8 mouse cellular contexts compared by ENCODE assay signal in genomic region chr15:62104653-62105052, GRCm38 (mm10).
A peak's percentile ranks its signal among the peaks of the same experiment; 100 is the strongest.
DNase-seq lines count a peak whose midpoint lies in the region; ATAC-seq lines count a peak whose summit lies in the region.

No protein-coding gene starts in this region.

- H3K4me3 ChIP-seq in kidney, embryonic 16.5 days (ENCODE audit: low read length), result no peak overlapping the region
- no peak overlapping the region for H3K4me3 ChIP-seq in liver, embryonic 13.5 days (replicated peaks)
- no peak overlapping the region for H3K4me3 ChIP-seq in midbrain, embryonic 15.5 days

- no peak overlapping the region for H3K4me2 ChIP-seq in kidney, embryonic 16.5 days (replicated peaks; ENCODE audit: low read depth, low read length)
- H3K4me2 ChIP-seq in liver, embryonic 13.5 days, result no peak overlapping the region
- no peak overlapping the region for H3K4me2 ChIP-seq in midbrain, embryonic 15.5 days

- peaks cover 8% of the 10 kb centered on the region; the same call in 1 of the 2 replicates for H3K9me3 ChIP-seq in kidney, embryonic 16.5 days (ENCODE audit: low read length)
- no peaks in the 10 kb centered on the region; the same call in 1 of the 2 replicates for H3K9me3 ChIP-seq in liver, embryonic 13.5 days (replicated peaks)
- 0 out of 2 replicates have a peak, but pooled peaks cover 3% of the 10 kb centered on the region for H3K9me3 ChIP-seq in midbrain, embryonic 15.5 days

- H3K27me3 ChIP-seq in kidney, embryonic 16.5 days (ENCODE audit: insufficient read depth, low read length), result no peaks in the 10 kb centered on the region
- no peaks in the 10 kb centered on the region for H3K27me3 ChIP-seq in liver, embryonic 13.5 days
- H3K27me3 ChIP-seq in midbrain, embryonic 15.5 days (replicated peaks), result 0 out of 2 replicates have a peak, but pooled peaks cover 3% of the 10 kb centered on the region

- ATAC-seq in kidney, embryonic 16.5 days (ENCODE audit: low FRiP score, low TSS enrichment), result no peak
- no peak for ATAC-seq in liver, embryonic 13.5 days (ENCODE audit: low read depth)
- no peak for ATAC-seq in midbrain, embryonic 15.5 days (replicated peaks)
- ATAC-seq in inflammation-experienced regulatory T-cells, adult 6 months, result no peak

- 56% methylated on average over 7 of the region's 7 CpGs for WGBS in kidney, embryonic 16.5 days
- 39% methylated on average over 7 of the region's 7 CpGs for WGBS in liver, embryonic 13.5 days (ENCODE audit: insufficient replicate concordance)
- WGBS in midbrain, embryonic 15.5 days, result 70% methylated on average over 7 of the region's 7 CpGs

- H3K4me1 ChIP-seq in kidney, embryonic 16.5 days (ENCODE audit: insufficient read depth, low read length), result peaks cover 26% of the 10 kb centered on the region
- H3K4me1 ChIP-seq in liver, embryonic 13.5 days (replicated peaks), result peaks cover 48% of the 10 kb centered on the region
- H3K4me1 ChIP-seq in midbrain, embryonic 15.5 days, result peaks cover 9% of the 10 kb centered on the region

- 0 out of 2 replicates have a peak, but pooled peaks cover 4% of the 10 kb centered on the region for H3K36me3 ChIP-seq in kidney, embryonic 16.5 days (ENCODE audit: insufficient read depth, low read length)
- peaks cover 14% of the 10 kb centered on the region for H3K36me3 ChIP-seq in liver, embryonic 13.5 days
- H3K36me3 ChIP-seq in midbrain, embryonic 15.5 days (replicated peaks), result no peaks in the 10 kb centered on the region

- no peak overlapping the region for H3K9ac ChIP-seq in kidney, embryonic 16.5 days (replicated peaks; ENCODE audit: low read length)
- peak overlapping the region; percentile 18; the same call in 1 of the 2 replicates for H3K9ac ChIP-seq in liver, embryonic 13.5 days
- H3K9ac ChIP-seq in midbrain, embryonic 15.5 days, result no peak overlapping the region

- no peak overlapping the region for H3K27ac ChIP-seq in kidney, embryonic 16.5 days (ENCODE audit: low read length)
- H3K27ac ChIP-seq in liver, embryonic 13.5 days, result peak overlapping the region; percentile 72
- H3K27ac ChIP-seq in midbrain, embryonic 15.5 days, result no peak overlapping the region

- DNase-seq in kidney, postnatal 10 days, result peak; percentile 56
- DNase-seq in Muller cell, postnatal 12 days (ENCODE audit: inconsistent ontology term), result peak; percentile 73
- peak; percentile 18 for DNase-seq in cerebellum, adult 9-11 months
- DNase-seq in liver, embryonic 13.5 days, result no peak
- no peak for DNase-seq in ovary, adult 18-20 months (ENCODE audit: low spot score)

Comparison
In these comparisons a context has a peak if more than half of its experiments do, and no peak if none do; other contexts are left out.
1. DNase-seq: peak in kidney, postnatal 10 days (single experiment), Muller cell, postnatal 12 days (single experiment) and cerebellum, adult 9-11 months (single experiment); none in liver, embryonic 13.5 days (single experiment) and ovary, adult 18-20 months (single experiment).